Mouse (Mus musculus): Measurements from ENCODE around the gene Faah. TPM values are rescaled to one million over a fixed set of nuclear protein-coding genes. Genes with fewer than 3 reads are reported as not detected.
A peak's percentile ranks its signal among the peaks of the same experiment; 100 is the strongest.

The Faah gene
- total and polyA plus RNA-seq, 3 experiments, result 0.46 to 1.7 (median 1.4) TPM

- Histone ChIP-seq H3K4me3 (ENCODE audit: low read depth, low read length) (no peak overlapping the region), H3K4me1 (ENCODE audit: insufficient read depth, low read depth, low read length) (no peaks in the 10 kb centered on the region), H3K36me3 (replicated peaks) (peaks cover 68% of the 10 kb centered on the region), H3K27me3 (ENCODE audit: insufficient read depth, low read length) (no peaks in the 10 kb centered on the region), H3K9me3 (replicated peaks) (no peaks in the 10 kb centered on the region)
- ATAC-seq (ENCODE audit: extremely low read depth, insufficient number of reproducible peaks, low FRiP score, poor library complexity, severe bottlenecking), result no peak
- no peak for DNase-seq (ENCODE audit: low spot score)
- TF ChIP-seq GATA1 (IDR thresholded peaks at IDR 0.05; ENCODE audit: borderline replicate concordance, low read length) (no peak), POLR2AphosphoS5 (IDR thresholded peaks at IDR 0.05; ENCODE audit: insufficient replicate concordance, low read depth, low read length) (no peak), GATA2 (IDR thresholded peaks at IDR 0.05; ENCODE audit: borderline replicate concordance, low read depth, low read length) (no peak), CTCF (IDR thresholded peaks at IDR 0.05; ENCODE audit: low read depth, low read length) (no peak)
Measured at GRCm38 (mm10) chr4:116040466-116040865, 22.7 kb upstream of the Faah start.

GRCm38 (mm10) chr4:116033374-116033773 is 15.6 kb upstream of the Faah start:
- DNase-seq (ENCODE audit: low spot score), result no peak
- no peak for ATAC-seq (ENCODE audit: extremely low read depth, insufficient number of reproducible peaks, low FRiP score, poor library complexity, severe bottlenecking)
- TF ChIP-seq GATA2 (IDR thresholded peaks at IDR 0.05; ENCODE audit: borderline replicate concordance, low read depth, low read length) (no peak), TAL1 (conservative IDR thresholded peaks at IDR 0.05; ENCODE audit: low read depth, low read length) (no peak), POLR2AphosphoS5 (IDR thresholded peaks at IDR 0.05; ENCODE audit: insufficient replicate concordance, low read depth, low read length) (no peak), CTCF (IDR thresholded peaks at IDR 0.05; ENCODE audit: low read depth, low read length) (no peak), GATA1 (IDR thresholded peaks at IDR 0.05; ENCODE audit: borderline replicate concordance, low read length) (no peak)
- Histone ChIP-seq H3K4me3 (ENCODE audit: low read depth, low read length) (no peak overlapping the region), H3K4me1 (ENCODE audit: insufficient read depth, low read depth, low read length) (no peaks in the 10 kb centered on the region), H3K36me3 (replicated peaks) (peaks cover 52% of the 10 kb centered on the region), H3K9me3 (replicated peaks) (no peaks in the 10 kb centered on the region), H3K27me3 (ENCODE audit: insufficient read depth, low read length) (no peaks in the 10 kb centered on the region)

GRCm38 (mm10) chr4:116032906-116033305 is 15.2 kb upstream of the Faah start:
- no peak for ATAC-seq (ENCODE audit: extremely low read depth, insufficient number of reproducible peaks, low FRiP score, poor library complexity, severe bottlenecking)
- no peaks in the 10 kb centered on the region for H3K27me3 ChIP-seq (ENCODE audit: insufficient read depth, low read length)
- H3K4me3 ChIP-seq (ENCODE audit: low read depth, low read length), result no peak overlapping the region
- H3K36me3 ChIP-seq (replicated peaks), result peaks cover 49% of the 10 kb centered on the region
- H3K9me3 ChIP-seq (replicated peaks), result no peaks in the 10 kb centered on the region
- no peak for DNase-seq (ENCODE audit: low spot score)
- TF ChIP-seq GATA2 (IDR thresholded peaks at IDR 0.05; ENCODE audit: borderline replicate concordance, low read depth, low read length) (no peak), TAL1 (conservative IDR thresholded peaks at IDR 0.05; ENCODE audit: low read depth, low read length) (no peak), CTCF (IDR thresholded peaks at IDR 0.05; ENCODE audit: low read depth, low read length) (no peak), GATA1 (IDR thresholded peaks at IDR 0.05; ENCODE audit: borderline replicate concordance, low read length) (no peak), POLR2AphosphoS5 (IDR thresholded peaks at IDR 0.05; ENCODE audit: insufficient replicate concordance, low read depth, low read length) (no peak)
- H3K4me1 ChIP-seq (ENCODE audit: insufficient read depth, low read depth, low read length), result no peaks in the 10 kb centered on the region

GRCm38 (mm10) chr4:116017300-116017901 is 325 bp downstream of the Faah start:
- ATAC-seq (ENCODE audit: extremely low read depth, insufficient number of reproducible peaks, low FRiP score, poor library complexity, severe bottlenecking), result no peak
- H3K27me3 ChIP-seq (ENCODE audit: insufficient read depth, low read length), result peaks cover 49% of the 10 kb centered on the region

GRCm38 (mm10) chr4:116016862-116017299 is 845 bp downstream of the Faah start:
- no peak for TF ChIP-seq POLR2AphosphoS5 (IDR thresholded peaks at IDR 0.05; ENCODE audit: insufficient replicate concordance, low read depth, low read length)
- TF ChIP-seq GATA1 (IDR thresholded peaks at IDR 0.05; ENCODE audit: borderline replicate concordance, low read length), result no peak
- TF ChIP-seq TAL1 (conservative IDR thresholded peaks at IDR 0.05; ENCODE audit: low read depth, low read length), result no peak
- TF ChIP-seq GATA2 (IDR thresholded peaks at IDR 0.05; ENCODE audit: borderline replicate concordance, low read depth, low read length), result no peak
- no peak for TF ChIP-seq CTCF (IDR thresholded peaks at IDR 0.05; ENCODE audit: low read depth, low read length)
- H3K4me1 ChIP-seq (ENCODE audit: insufficient read depth, low read depth, low read length), result peaks cover 12% of the 10 kb centered on the region
- DNase-seq (ENCODE audit: low spot score) (no peak), ATAC-seq (ENCODE audit: extremely low read depth, insufficient number of reproducible peaks, low FRiP score, poor library complexity, severe bottlenecking) (no peak)
- H3K27me3 ChIP-seq (ENCODE audit: insufficient read depth, low read length), result peaks cover 45% of the 10 kb centered on the region
- no peaks in the 10 kb centered on the region; the same call in 1 of the 2 replicates for H3K9me3 ChIP-seq (replicated peaks)
- H3K36me3 ChIP-seq (replicated peaks), result no peaks in the 10 kb centered on the region
- peak overlapping the region; percentile 50; the same call in 1 of the 2 replicates for H3K4me3 ChIP-seq (ENCODE audit: low read depth, low read length)

More at GRCm38 (mm10) chr4:116017300-116017901, 325 bp downstream of the Faah start:
- peak; percentile 26 for DNase-seq (ENCODE audit: low spot score)
- peak overlapping the region; percentile 50; the same call in 1 of the 2 replicates for H3K4me3 ChIP-seq (ENCODE audit: low read depth, low read length)
- no peaks in the 10 kb centered on the region for H3K36me3 ChIP-seq (replicated peaks)
- TF ChIP-seq GATA2 (IDR thresholded peaks at IDR 0.05; ENCODE audit: borderline replicate concordance, low read depth, low read length) (no peak), TAL1 (conservative IDR thresholded peaks at IDR 0.05; ENCODE audit: low read depth, low read length) (no peak), POLR2AphosphoS5 (IDR thresholded peaks at IDR 0.05; ENCODE audit: insufficient replicate concordance, low read depth, low read length) (no peak), GATA1 (IDR thresholded peaks at IDR 0.05; ENCODE audit: borderline replicate concordance, low read length) (no peak), CTCF (IDR thresholded peaks at IDR 0.05; ENCODE audit: low read depth, low read length) (no peak)
- H3K9me3 ChIP-seq (replicated peaks), result no peaks in the 10 kb centered on the region; the same call in 1 of the 2 replicates
- H3K4me1 ChIP-seq (ENCODE audit: insufficient read depth, low read depth, low read length), result peaks cover 12% of the 10 kb centered on the region

GRCm38 (mm10) chr4:116016396-116016795 is 1.3 kb downstream of the Faah start:
- H3K4me1 ChIP-seq (ENCODE audit: insufficient read depth, low read depth, low read length), result peaks cover 12% of the 10 kb centered on the region
- peaks cover 42% of the 10 kb centered on the region for H3K27me3 ChIP-seq (ENCODE audit: insufficient read depth, low read length)
- TF ChIP-seq GATA2 (IDR thresholded peaks at IDR 0.05; ENCODE audit: borderline replicate concordance, low read depth, low read length) (no peak), CTCF (IDR thresholded peaks at IDR 0.05; ENCODE audit: low read depth, low read length) (no peak), POLR2AphosphoS5 (IDR thresholded peaks at IDR 0.05; ENCODE audit: insufficient replicate concordance, low read depth, low read length) (no peak), GATA1 (IDR thresholded peaks at IDR 0.05; ENCODE audit: borderline replicate concordance, low read length) (no peak), TAL1 (conservative IDR thresholded peaks at IDR 0.05; ENCODE audit: low read depth, low read length) (no peak)
- no peak overlapping the region for H3K4me3 ChIP-seq (ENCODE audit: low read depth, low read length)
- H3K36me3 ChIP-seq (replicated peaks), result no peaks in the 10 kb centered on the region
- DNase-seq (ENCODE audit: low spot score), result no peak
- ATAC-seq (ENCODE audit: extremely low read depth, insufficient number of reproducible peaks, low FRiP score, poor library complexity, severe bottlenecking), result no peak
- H3K9me3 ChIP-seq (replicated peaks), result no peaks in the 10 kb centered on the region; the same call in 1 of the 2 replicates

All from G1E (cell line).